Mouse (Mus musculus) liver, adult 2 months (tissue): ENCODE measurements around the gene Gdf1. TPM values are rescaled to one million over a fixed set of nuclear protein-coding genes. Genes with fewer than 3 reads are reported as not detected.
A peak's percentile ranks its signal among the peaks of the same experiment; 100 is the strongest.

ENCODE experiments used
- DNase-seq: peaks from one replicate; pipeline ENCODE4 v3.0.0-alpha.2; 2011; ENCODE audit warnings: low read depth, low spot score; ENCODE audit errors: extremely low read depth
- H3K27ac ChIP-seq: fragments of 200-500 bp; replicated peaks from 2 replicates; pipeline ENCODE4 v1.5.1; 2012; ENCODE audit warnings: low read depth, mild to moderate bottlenecking, control low read depth, inconsistent platforms, low read length; ENCODE audit not compliant: insufficient read depth
- H3K27me3 ChIP-seq: fragments of 200-500 bp; 2 replicates; pipeline ENCODE4 v1.6.1; 2012; ENCODE audit warnings: mild to moderate bottlenecking, moderate library complexity, low read length, inconsistent platforms; ENCODE audit not compliant: control insufficient read depth, insufficient read depth
- H3K36me3 ChIP-seq: fragments of 200-500 bp; 2 replicates; pipeline ENCODE4 v1.6.1; 2012; ENCODE audit warnings: low read length, inconsistent platforms; ENCODE audit not compliant: control insufficient read depth, insufficient read depth
- H3K4me1 ChIP-seq: fragments of 200-500 bp; 2 replicates; pipeline ENCODE4 v1.6.1; 2011; ENCODE audit warnings: low read length; ENCODE audit not compliant: control insufficient read depth, insufficient read depth
- H3K4me3 ChIP-seq: fragments of 200-500 bp; 2 replicates; pipeline ENCODE4 v1.5.1; 2011; ENCODE audit warnings: low read depth, mild to moderate bottlenecking, control low read depth, low read length, moderate library complexity; ENCODE audit not compliant: insufficient read depth
- H3K79me2 ChIP-seq: fragments of 200-500 bp; 2 replicates; pipeline ENCODE4 v1.6.1; 2012; ENCODE audit warnings: inconsistent platforms, mild to moderate bottlenecking, low read length, moderate library complexity; ENCODE audit not compliant: control insufficient read depth, insufficient read depth
- H3K9ac ChIP-seq: fragments of 200-500 bp; 2 replicates; pipeline ENCODE4 v1.6.1; 2012; ENCODE audit warnings: low read depth, mild to moderate bottlenecking, control low read depth, inconsistent platforms, low read length
- CTCF ChIP-seq: fragments of 200-500 bp; IDR thresholded peaks from 2 replicates; pipeline ENCODE4 v1.5.1; 2011; ENCODE audit warnings: low read depth, low read length, control low read depth
- POLR2A ChIP-seq: fragments of 200-500 bp; IDR thresholded peaks from 2 replicates; pipeline ENCODE4 v1.6.1; 2011; ENCODE audit warnings: low read length, control low read depth; ENCODE audit not compliant: insufficient read depth; ENCODE audit errors: extremely low read depth
- WGBS: fragments of 180-500 bp; shearing (Covaris S2); methylation state at CpG from one replicate; pipeline ENCODE4 v1.1.7; 2018; 5-methylcytosine and 5-hydroxymethylcytosine counted together
- polyA plus RNA-seq: library from polyadenylated mRNA; depleted of rRNA; stranded (reverse); fragments of >200 nt; gene quantifications from 2 replicates; pipeline ENCODE4 v1.2.3, GENCODE M21; 2012
- total RNA-seq: library from RNA; depleted of rRNA; stranded (reverse); fragments of >200 nt; gene quantifications from 2 replicates; pipeline ENCODE4 v1.2.3, GENCODE M21; 2014

The Gdf1 gene
- total and polyA plus RNA-seq, 2 experiments = not detected

DNA sequence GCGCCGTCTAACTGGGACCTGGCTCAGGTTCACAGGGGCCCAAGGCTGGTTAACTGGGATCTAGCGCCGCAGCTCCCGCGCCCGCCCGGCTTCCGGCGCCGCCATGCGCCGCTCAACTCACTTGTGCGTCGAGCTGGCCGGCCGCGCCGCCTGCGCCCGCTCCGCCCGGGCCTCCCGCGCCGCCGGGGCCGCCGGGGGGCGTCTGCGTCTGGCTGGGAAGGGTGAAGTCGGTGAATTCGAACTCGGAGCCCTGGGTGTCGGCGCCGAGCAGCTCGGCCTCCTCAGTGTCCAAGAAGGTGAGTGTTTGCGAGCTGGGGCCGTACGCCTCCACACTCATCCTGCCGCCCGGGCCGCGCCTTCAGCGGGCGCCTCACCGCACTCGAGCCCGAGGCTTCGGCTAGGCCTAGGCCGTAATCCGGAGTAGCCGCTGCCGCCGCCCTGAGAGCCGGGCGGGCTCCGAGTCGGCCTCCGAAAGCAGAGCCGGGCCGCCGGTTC, 23.1 kb downstream of the Gdf1 start:
- H3K36me3 ChIP-seq = no peaks in the 10 kb centered on the region
- H3K27me3 ChIP-seq = no peaks in the 10 kb centered on the region
- H3K4me3 ChIP-seq = peak overlapping the region; percentile 96
- WGBS = under 1% methylated on average over 64 of the region's 64 CpGs
- H3K27ac ChIP-seq = peak overlapping the region; percentile 37
- peak overlapping the region; percentile 99 for H3K9ac ChIP-seq
- peaks cover 46% of the 10 kb centered on the region; the same call in 1 of the 2 replicates for H3K79me2 ChIP-seq
- TF ChIP-seq POLR2A (no peak), CTCF (no peak)
- peaks cover 38% of the 10 kb centered on the region for H3K4me1 ChIP-seq
- no peak for DNase-seq

DNA sequence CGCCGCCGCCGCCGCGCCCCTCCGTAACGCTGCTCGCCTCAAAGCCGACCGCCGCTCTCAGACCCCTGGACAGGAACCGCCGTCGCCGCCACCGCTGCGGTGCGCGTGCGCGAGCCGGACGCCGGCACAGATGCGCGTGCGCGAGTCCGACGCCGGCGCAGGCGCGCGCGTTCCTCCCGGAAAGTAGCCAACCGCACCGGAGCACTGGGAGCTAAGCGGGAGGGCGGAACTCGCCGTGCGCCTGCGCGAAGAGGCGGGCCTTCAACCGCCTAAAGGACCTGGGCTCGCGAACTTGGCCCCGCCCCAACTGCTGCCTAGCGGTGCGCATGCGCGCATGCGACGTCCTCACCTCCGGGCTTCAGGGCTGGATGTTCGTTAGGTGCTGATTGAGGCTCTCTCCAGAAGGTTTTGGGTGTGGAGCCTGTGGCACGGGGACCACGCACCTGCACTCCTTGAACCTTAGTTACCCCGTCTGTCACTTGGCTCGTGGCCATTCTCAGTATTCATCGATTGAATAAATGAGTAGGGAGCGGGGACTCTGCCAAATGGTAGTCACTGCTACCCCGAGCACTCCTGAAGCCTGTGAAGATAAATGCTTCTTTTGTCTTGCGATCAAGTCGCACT, 23.7 kb downstream of the Gdf1 start, which contains the start of gene Upf1:
TSS of gene Upf1 (minus strand) at position 85 of the 624 bp plus-strand sequence.
- Histone ChIP-seq H3K9ac (peak within 1 kb of the TSS; percentile 99), H3K4me1 (peaks cover 36% of the 10 kb centered on the region), H3K27ac (peak within 1 kb of the TSS; percentile 46), H3K36me3 (no peaks in the 10 kb centered on the region), H3K27me3 (no peaks in the 10 kb centered on the region), H3K4me3 (peak within 1 kb of the TSS; percentile 96), H3K79me2 (peaks cover 46% of the 10 kb centered on the region; the same call in 1 of the 2 replicates)
- DNase-seq = peak; percentile 86
- WGBS = under 1% methylated on average over 69 of the region's 69 CpGs
- TF ChIP-seq POLR2A (peak; percentile 54; the same call in 1 of the 2 replicates), CTCF (no peak)

- Histone ChIP-seq H3K27me3 (no peaks in the 10 kb centered on the region), H3K4me1 (peaks cover 29% of the 10 kb centered on the region)
- TF ChIP-seq CTCF (no peak), POLR2A (no peak)
These were observed 24.4 kb downstream of the Gdf1 start for GRCm38 (mm10) chr8:70354004-70354403.

DNA sequence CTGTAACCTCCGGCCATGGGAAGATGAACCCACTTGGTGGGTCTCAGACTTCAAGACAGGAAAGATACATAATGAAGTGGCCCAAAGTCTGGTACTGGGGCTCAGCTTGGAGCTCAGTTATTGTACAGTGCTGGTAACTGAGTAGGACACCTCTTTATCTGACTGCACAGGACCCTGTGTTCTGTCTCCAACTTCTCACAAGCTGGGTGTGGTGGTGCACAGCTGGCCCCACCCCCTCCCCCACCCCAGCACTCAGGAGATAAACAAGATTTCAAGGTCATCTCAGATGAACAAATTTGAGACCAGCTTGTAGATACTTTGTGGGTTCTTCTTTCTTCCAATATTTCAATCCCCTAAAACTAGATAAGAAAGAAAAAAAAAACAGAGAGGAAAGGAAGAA, 26.5 kb downstream of the Gdf1 start:
- H3K27ac ChIP-seq = no peak overlapping the region
- H3K9ac ChIP-seq = no peak overlapping the region
- H3K4me3 ChIP-seq = no peak overlapping the region
- 94% methylated on average over 1 of the region's 1 CpGs for WGBS
- no peaks in the 10 kb centered on the region for H3K27me3 ChIP-seq
- no peaks in the 10 kb centered on the region for H3K36me3 ChIP-seq
- H3K79me2 ChIP-seq = peaks cover 20% of the 10 kb centered on the region; the same call in 1 of the 2 replicates
- peaks cover 12% of the 10 kb centered on the region for H3K4me1 ChIP-seq
- TF ChIP-seq CTCF (no peak), POLR2A (no peak)
- no peak for DNase-seq

More at GRCm38 (mm10) chr8:70354004-70354403, 24.4 kb downstream of the Gdf1 start:
- H3K9ac ChIP-seq = peak overlapping the region; percentile 43
- DNase-seq = no peak
- 37% methylated on average over 4 of the region's 4 CpGs for WGBS
- H3K36me3 ChIP-seq = no peaks in the 10 kb centered on the region
- peak overlapping the region; percentile 46 for H3K27ac ChIP-seq
- H3K4me3 ChIP-seq = no peak overlapping the region
- peaks cover 39% of the 10 kb centered on the region; the same call in 1 of the 2 replicates for H3K79me2 ChIP-seq

DNA sequence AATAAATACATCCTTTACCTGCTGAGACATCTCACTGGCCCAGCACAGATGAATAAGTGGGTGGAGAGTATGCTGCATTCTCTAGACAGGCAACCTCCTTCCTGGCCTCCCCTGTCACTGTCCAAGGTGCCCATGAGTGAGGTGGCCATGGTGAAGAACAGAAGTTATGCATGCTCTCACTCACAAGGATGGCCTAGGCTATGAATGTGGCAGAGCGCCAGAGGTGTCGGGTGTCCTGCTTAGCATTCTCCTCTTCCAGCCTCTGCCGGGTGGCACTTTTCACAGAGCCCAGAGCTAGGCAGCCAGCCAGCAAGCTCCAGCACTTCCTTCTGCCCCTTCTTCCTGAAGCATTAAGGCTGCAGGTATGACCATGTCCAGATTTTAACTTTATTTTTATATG, 29.8 kb downstream of the Gdf1 start:
- Histone ChIP-seq H3K27ac (no peak overlapping the region), H3K9ac (no peak overlapping the region), H3K27me3 (no peaks in the 10 kb centered on the region), H3K79me2 (no peaks in the 10 kb centered on the region), H3K36me3 (no peaks in the 10 kb centered on the region), H3K4me3 (no peak overlapping the region), H3K4me1 (peaks cover 4% of the 10 kb centered on the region; the same call in 1 of the 2 replicates)
- TF ChIP-seq POLR2A = no peak
- TF ChIP-seq CTCF = no peak
- DNase-seq = no peak
- WGBS = 56% methylated on average over 3 of the region's 3 CpGs

DNA sequence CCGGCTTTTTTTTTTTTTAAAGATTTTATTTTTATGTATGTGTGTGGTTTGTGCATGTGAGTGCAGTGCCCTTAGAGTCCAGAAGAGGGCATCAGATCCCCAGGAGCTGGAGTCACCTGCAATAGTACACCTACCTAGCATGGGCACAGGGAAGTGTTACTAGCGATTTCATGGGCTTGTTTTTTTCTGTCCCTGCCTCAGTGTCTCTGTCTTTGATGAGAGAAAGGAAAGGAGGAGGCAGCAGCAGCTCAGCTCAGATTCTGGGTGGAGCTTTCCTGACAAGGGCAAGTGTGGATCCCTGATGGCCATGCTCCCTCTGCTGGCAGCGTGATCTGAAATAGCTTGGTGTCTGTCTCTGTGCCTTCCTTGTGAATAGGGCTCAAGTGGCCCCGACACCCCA, 31.2 kb downstream of the Gdf1 start:
- H3K4me1 ChIP-seq = peaks cover 6% of the 10 kb centered on the region; the same call in 1 of the 2 replicates
- H3K4me3 ChIP-seq = no peak overlapping the region
- H3K27ac ChIP-seq = no peak overlapping the region
- DNase-seq = no peak
- no peaks in the 10 kb centered on the region for H3K36me3 ChIP-seq
- no peaks in the 10 kb centered on the region for H3K79me2 ChIP-seq
- H3K9ac ChIP-seq = no peak overlapping the region
- no peaks in the 10 kb centered on the region for H3K27me3 ChIP-seq
- TF ChIP-seq CTCF (peak; percentile 55), POLR2A (no peak)
- WGBS = 80% methylated on average over 4 of the region's 4 CpGs
